Mouse (Mus musculus): ENCODE data around the gene Prune2. TPM values are rescaled to one million over a fixed set of nuclear protein-coding genes. Genes with fewer than 3 reads are reported as not detected.

The Prune2 gene
- 0.78 TPM for polyA plus RNA-seq (2014; fragmentation: Illumina TruSeq; extraction: RNeasy Lipid Tissue Mini Kit (QIAGEN cat#74804); ENCODE audit: low read depth, low replicate concordance)

DNA sequence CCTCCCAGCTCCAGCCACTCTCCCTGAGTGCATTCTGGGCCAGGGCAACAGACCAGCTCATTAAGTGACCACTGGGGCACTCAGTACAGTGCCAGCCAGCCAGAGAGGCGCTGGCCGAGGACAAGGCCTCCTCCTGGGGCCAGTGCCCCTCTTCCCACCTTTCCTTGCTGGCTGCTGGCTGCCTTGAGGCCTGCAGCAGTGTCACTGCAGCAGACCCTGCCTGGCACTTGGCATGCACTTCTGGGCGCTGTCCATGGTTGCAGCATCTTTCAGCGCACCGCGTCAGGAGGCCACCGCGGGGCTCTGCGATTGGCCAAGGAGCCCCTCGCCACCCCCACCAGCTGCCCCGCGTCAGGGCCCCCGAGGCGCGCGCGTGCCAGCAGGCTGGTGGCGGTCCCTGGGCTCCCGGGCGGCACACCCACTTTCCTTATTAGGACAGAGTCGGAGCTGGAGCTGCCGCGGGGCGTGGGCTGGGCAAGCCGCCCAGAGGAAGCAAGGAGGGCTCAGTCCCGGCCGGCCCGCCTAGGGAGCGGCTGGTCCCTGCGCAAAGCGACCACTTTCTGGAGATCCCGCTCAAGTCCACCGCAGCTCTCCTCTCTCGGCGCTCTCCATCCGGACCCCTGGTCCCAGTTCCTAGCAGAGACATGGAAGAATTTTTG is at the start of gene Prune2:
Gene Prune2 (plus strand): TSS at position 506 of the 659 bp plus-strand sequence.

Other genes with a start within 250 kb of the Prune2 start
- 243 TPM for gene Vps13a, start 175.2 kb upstream of the Prune2 start, polyA plus RNA-seq (2014; fragmentation: Illumina TruSeq; extraction: RNeasy Lipid Tissue Mini Kit (QIAGEN cat#74804); ENCODE audit: low read depth, low replicate concordance)
- not detected for gene Foxb2, start 82.3 kb upstream of the Prune2 start, polyA plus RNA-seq (2014; fragmentation: Illumina TruSeq; extraction: RNeasy Lipid Tissue Mini Kit (QIAGEN cat#74804); ENCODE audit: low read depth, low replicate concordance)